Mouse (Mus musculus) E14TG2a.4 (cell line): ENCODE data around the gene Vpreb2.
"Not testable (repeated sequence)": the region's sequence is repeated elsewhere in the genome, so short reads cannot be mapped to it uniquely, and the experiment has no call there.

Experiments used
- H3K27me3 ChIP-seq: 2 replicates; pipeline ENCODE4 v1.6.1; 2014; ENCODE audit warnings: low read length, control low read depth; ENCODE audit not compliant: insufficient read depth
- H3K36me3 ChIP-seq: 2 replicates; pipeline ENCODE4 v1.6.1; 2014; ENCODE audit warnings: low read length, control low read depth; ENCODE audit not compliant: insufficient read depth
- H3K4me1 ChIP-seq: replicated peaks from 2 replicates; pipeline ENCODE4 v1.6.1; 2014; ENCODE audit warnings: low read depth, low read length, control low read depth
- H3K4me3 ChIP-seq: replicated peaks from 2 replicates; pipeline ENCODE4 v1.5.1; 2014; ENCODE audit warnings: mild to moderate bottlenecking, low read length
- H3K9me3 ChIP-seq: 2 replicates; pipeline ENCODE4 v1.6.1; 2014; ENCODE audit warnings: low read length, control low read depth
- CTCF ChIP-seq: conservative IDR thresholded peaks from 2 replicates; pipeline ENCODE4 v1.5.1; 2014; ENCODE audit warnings: low read length
- NANOG ChIP-seq: IDR thresholded peaks from 2 replicates; pipeline ENCODE4 v1.6.1; 2014; ENCODE audit warnings: borderline replicate concordance, low read length, mixed read lengths
- POU5F1 ChIP-seq: IDR thresholded peaks from 2 replicates; pipeline ENCODE4 v1.6.1; 2014; ENCODE audit warnings: low read length, borderline replicate concordance

The Vpreb2 gene

GRCm38 (mm10) chr16:17984231-17984630, 4.0 kb downstream of the Vpreb2 start:
- Histone ChIP-seq H3K36me3 (no peaks in the 10 kb centered on the region), H3K4me3 (no peak overlapping the region), H3K4me1 (peaks cover 10% of the 10 kb centered on the region), H3K9me3 (peaks cover 38% of the 10 kb centered on the region), H3K27me3 (no peaks in the 10 kb centered on the region)
- TF ChIP-seq NANOG (no peak), POU5F1 (no peak), CTCF (no peak)

GRCm38 (mm10) chr16:17985078-17985477, 4.8 kb downstream of the Vpreb2 start:
- H3K9me3 ChIP-seq: peaks cover 46% of the 10 kb centered on the region
- peaks cover 7% of the 10 kb centered on the region; the same call in 1 of the 2 replicates for H3K4me1 ChIP-seq
- H3K36me3 ChIP-seq: no peaks in the 10 kb centered on the region
- TF ChIP-seq CTCF: no peak
- no peak for TF ChIP-seq POU5F1
- no peak for TF ChIP-seq NANOG
- no peaks in the 10 kb centered on the region for H3K27me3 ChIP-seq
- no peak overlapping the region for H3K4me3 ChIP-seq

GRCm38 (mm10) chr16:17986456-17987132, 6.4 kb downstream of the Vpreb2 start:
- H3K4me3 ChIP-seq: no peak overlapping the region
- TF ChIP-seq POU5F1 (no peak), CTCF (peak; percentile 59), NANOG (no peak)
- no peaks in the 10 kb centered on the region for H3K27me3 ChIP-seq
- no peaks in the 10 kb centered on the region for H3K36me3 ChIP-seq
- peaks cover 4% of the 10 kb centered on the region; the same call in 1 of the 2 replicates for H3K4me1 ChIP-seq
- H3K9me3 ChIP-seq: peaks cover 61% of the 10 kb centered on the region

- Histone ChIP-seq H3K9me3 (peaks cover 72% of the 10 kb centered on the region), H3K4me3 (no peak overlapping the region), H3K4me1 (peaks cover 4% of the 10 kb centered on the region; the same call in 1 of the 2 replicates), H3K36me3 (no peaks in the 10 kb centered on the region), H3K27me3 (no peaks in the 10 kb centered on the region)
- TF ChIP-seq POU5F1 (no peak), NANOG (no peak), CTCF (no peak)
Observed at GRCm38 (mm10) chr16:17987703-17988102, 7.5 kb downstream of the Vpreb2 start.

DNA sequence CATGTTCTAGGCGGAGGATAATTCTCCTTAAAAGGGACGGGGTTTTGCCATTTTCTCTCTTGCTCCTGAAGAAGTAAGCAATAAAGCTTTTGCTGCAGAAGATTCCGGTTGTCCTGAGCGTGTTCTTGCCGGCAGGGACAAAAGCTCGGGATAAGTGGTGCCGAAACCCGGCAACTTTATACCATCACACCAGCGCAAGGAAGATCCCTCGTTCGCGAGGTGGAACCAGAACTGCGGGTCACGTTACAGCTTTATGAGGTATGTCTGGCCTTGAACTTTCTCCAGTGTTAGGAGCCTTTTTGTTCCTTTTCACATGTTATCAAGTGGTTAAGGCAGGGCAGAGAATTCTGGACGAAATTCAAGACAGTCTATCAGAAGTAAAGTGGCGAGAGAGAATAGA, 12.1 kb downstream of the Vpreb2 start:
- H3K9me3 ChIP-seq: peaks cover 87% of the 10 kb centered on the region
- not testable (repeated sequence) for H3K36me3 ChIP-seq, H3K4me3 ChIP-seq, H3K27me3 ChIP-seq, H3K4me1 ChIP-seq

GRCm38 (mm10) chr16:17999668-18000067, 19.4 kb downstream of the Vpreb2 start:
- no peaks in the 10 kb centered on the region for H3K27me3 ChIP-seq

GRCm38 (mm10) chr16:18004589-18004988, 24.4 kb downstream of the Vpreb2 start:
- peaks cover 20% of the 10 kb centered on the region for H3K9me3 ChIP-seq
- no peaks in the 10 kb centered on the region for H3K36me3 ChIP-seq
- no peak overlapping the region for H3K4me3 ChIP-seq
- H3K4me1 ChIP-seq: peaks cover 23% of the 10 kb centered on the region
- peaks cover 5% of the 10 kb centered on the region; the same call in 1 of the 2 replicates for H3K27me3 ChIP-seq
- no peak for TF ChIP-seq POU5F1
- no peak for TF ChIP-seq CTCF
- no peak for TF ChIP-seq NANOG

More at GRCm38 (mm10) chr16:17999668-18000067, 19.4 kb downstream of the Vpreb2 start:
- TF ChIP-seq POU5F1: no peak
- no peak for TF ChIP-seq CTCF
- no peak for TF ChIP-seq NANOG
- no peaks in the 10 kb centered on the region for H3K36me3 ChIP-seq
- H3K4me1 ChIP-seq: no peaks in the 10 kb centered on the region
- H3K9me3 ChIP-seq: peaks cover 66% of the 10 kb centered on the region
- 0 out of 2 replicates have a peak overlapping the region, but pooled peaks have one; percentile 3 for H3K4me3 ChIP-seq

DNA sequence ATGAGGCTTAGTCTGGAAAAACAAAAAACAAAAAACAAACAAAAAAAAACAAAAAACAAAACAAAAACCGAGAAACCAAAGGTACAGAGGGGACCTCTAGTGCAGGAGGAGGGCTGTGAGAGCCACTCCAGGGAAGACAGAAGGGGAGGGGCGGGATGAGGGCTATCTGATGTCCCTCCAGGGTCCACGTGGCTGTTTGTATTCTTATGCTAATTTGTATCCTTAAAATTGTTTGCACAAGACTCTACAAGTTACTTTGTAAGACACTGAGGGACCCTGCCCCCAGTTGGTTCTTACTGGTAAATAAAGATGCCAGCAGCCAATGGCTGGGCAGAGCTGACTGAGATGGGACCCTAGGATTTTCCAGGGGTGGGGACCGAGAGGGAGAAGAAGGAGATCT, 26.9 kb downstream of the Vpreb2 start:
- TF ChIP-seq POU5F1 (no peak), CTCF (no peak), NANOG (no peak)
- Histone ChIP-seq H3K36me3 (no peaks in the 10 kb centered on the region), H3K9me3 (peaks cover 11% of the 10 kb centered on the region), H3K27me3 (peaks cover 5% of the 10 kb centered on the region; the same call in 1 of the 2 replicates), H3K4me1 (peaks cover 30% of the 10 kb centered on the region), H3K4me3 (no peak overlapping the region)

DNA sequence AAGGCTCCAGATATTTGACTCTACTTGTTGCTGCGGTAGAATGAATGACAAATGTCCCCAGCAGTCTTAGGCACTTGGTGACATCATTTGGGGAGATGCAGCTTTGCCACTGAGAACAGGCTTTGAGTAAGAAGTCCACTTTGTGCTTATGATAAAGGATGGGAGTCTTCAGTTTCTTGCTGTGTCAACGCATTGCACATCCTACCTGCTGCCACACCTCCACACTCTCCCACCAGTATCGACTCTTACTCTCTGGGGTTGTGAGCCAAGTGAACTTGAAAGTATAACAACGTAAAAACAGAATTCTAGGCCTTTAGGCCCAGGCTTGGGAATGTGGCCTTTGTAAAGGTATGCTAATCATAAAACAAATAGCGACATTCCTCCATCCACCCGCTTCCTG, 30.9 kb downstream of the Vpreb2 start:
- peaks cover 28% of the 10 kb centered on the region for H3K9me3 ChIP-seq
- H3K36me3 ChIP-seq: no peaks in the 10 kb centered on the region; the same call in 1 of the 2 replicates
- peaks cover 3% of the 10 kb centered on the region; the same call in 1 of the 2 replicates for H3K27me3 ChIP-seq
- peaks cover 48% of the 10 kb centered on the region for H3K4me1 ChIP-seq
- TF ChIP-seq POU5F1 (no peak), CTCF (no peak), NANOG (no peak)
- H3K4me3 ChIP-seq: no peak overlapping the region
